Mouse (Mus musculus): Measurements from ENCODE around the gene 2610528J11Rik. TPM values are rescaled to one million over a fixed set of nuclear protein-coding genes. Genes with fewer than 3 reads are reported as not detected.
A peak's percentile ranks its signal among the peaks of the same experiment; 100 is the strongest.
"Not testable (repeated sequence)": the region's sequence is repeated elsewhere in the genome, so short reads cannot be mapped to it uniquely, and the experiment has no call there.

The 2610528J11Rik gene
- polyA plus RNA-seq, 1 experiment = not detected

DNA sequence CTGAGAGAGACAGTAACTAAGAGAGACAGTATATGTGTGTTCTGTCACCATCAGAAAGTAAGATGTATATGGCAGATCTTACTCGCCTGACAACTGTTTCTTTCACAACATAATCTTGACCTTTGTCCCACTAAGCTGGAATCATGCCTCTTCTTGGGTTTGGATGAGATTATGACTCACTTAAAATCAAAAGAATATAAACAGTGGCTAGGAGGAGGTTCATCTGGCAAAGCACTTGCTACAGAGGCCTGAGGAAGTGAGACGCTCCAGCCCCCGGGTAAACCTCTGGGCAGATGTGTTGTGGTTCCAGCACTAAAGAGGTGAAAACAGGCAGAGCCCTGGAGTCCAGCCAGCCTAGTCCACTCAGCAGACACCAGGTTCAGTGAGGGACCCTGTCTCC, 21.2 kb upstream of the 2610528J11Rik start:
- Histone ChIP-seq H3K4me3 (ENCODE audit: insufficient read depth, poor library complexity, severe bottlenecking) (no peak overlapping the region), H3K27me3 (ENCODE audit: control insufficient read depth, insufficient read depth, insufficient read length) (peaks cover 4% of the 10 kb centered on the region), H3ac (ENCODE audit: control insufficient read depth, insufficient read length, low read depth) (no peak overlapping the region), H3K36me3 (ENCODE audit: control insufficient read depth, insufficient read depth) (no peaks in the 10 kb centered on the region), H3K79me3 (ENCODE audit: low read depth) (no peaks in the 10 kb centered on the region), H3K79me2 (ENCODE audit: control insufficient read depth, insufficient read depth) (no peaks in the 10 kb centered on the region)
- TF ChIP-seq CEBPB (IDR thresholded peaks at IDR 0.05; ENCODE audit: low read depth) = peak; percentile 17
- TF ChIP-seq MAX (IDR thresholded peaks at IDR 0.05) = no peak

DNA sequence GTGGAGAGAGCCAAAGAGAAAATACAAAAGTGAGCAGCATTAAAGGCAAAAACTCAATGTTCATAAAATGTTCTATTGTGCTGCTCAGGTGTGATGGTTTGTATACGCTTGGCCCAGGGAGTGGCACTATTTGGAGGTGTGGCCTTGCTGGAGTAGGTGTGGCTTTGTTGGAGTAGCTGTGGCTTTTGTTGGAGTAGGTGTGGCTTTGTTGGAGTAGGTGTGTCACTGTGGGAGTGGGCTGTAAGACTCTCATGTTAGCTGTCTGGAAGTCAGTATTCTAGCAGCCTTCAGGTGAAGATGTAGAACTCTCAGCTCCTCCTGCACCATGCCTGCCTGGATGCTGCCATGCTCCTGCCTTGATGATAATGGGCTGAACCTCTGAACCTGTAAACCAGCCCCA, 19.6 kb upstream of the 2610528J11Rik start:
- not testable (repeated sequence) for H3K36me3 ChIP-seq (ENCODE audit: control insufficient read depth, insufficient read depth); H3K27me3 ChIP-seq (ENCODE audit: control insufficient read depth, insufficient read depth, insufficient read length); H3K79me2 ChIP-seq (ENCODE audit: control insufficient read depth, insufficient read depth); H3K79me3 ChIP-seq (ENCODE audit: low read depth); H3K4me3 ChIP-seq (ENCODE audit: insufficient read depth, poor library complexity, severe bottlenecking); H3ac ChIP-seq (ENCODE audit: control insufficient read depth, insufficient read length, low read depth)

DNA sequence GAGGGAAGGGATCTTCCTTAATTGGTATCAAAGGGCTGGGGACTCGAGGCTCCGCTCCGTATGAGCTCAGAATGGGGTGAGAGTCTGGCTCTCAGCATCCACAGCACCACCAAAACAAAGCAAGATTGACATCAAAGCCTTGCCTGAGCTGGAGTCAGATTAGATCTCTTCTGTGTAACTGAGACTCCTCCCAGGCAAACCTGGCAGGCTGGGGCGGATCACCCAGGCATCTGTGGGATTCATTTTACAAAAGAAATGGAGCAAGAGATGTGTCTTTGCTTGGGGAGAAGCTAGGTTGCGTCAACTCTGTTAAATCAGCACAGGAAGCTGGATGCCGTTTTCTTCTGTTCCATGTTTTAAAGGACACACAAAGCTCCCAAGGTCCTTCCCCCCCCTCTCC, 17.7 kb upstream of the 2610528J11Rik start:
- H3K79me3 ChIP-seq (ENCODE audit: low read depth) = no peaks in the 10 kb centered on the region
- no peak overlapping the region for H3ac ChIP-seq (ENCODE audit: control insufficient read depth, insufficient read length, low read depth)
- H3K4me3 ChIP-seq (ENCODE audit: insufficient read depth, poor library complexity, severe bottlenecking) = no peak overlapping the region
- TF ChIP-seq CEBPB (IDR thresholded peaks at IDR 0.05; ENCODE audit: low read depth) (no peak), CTCF (IDR thresholded peaks at IDR 0.05; ENCODE audit: control insufficient read depth, insufficient read depth, insufficient read length) (no peak), MYOG (IDR thresholded peaks at IDR 0.05; ENCODE audit: control insufficient read depth, extremely low read depth, insufficient read length) (no peak), MAX (IDR thresholded peaks at IDR 0.05) (no peak), FOSL1 (IDR thresholded peaks at IDR 0.05; ENCODE audit: insufficient read depth, low read length, poor library complexity, severe bottlenecking) (no peak), MYOD1 (IDR thresholded peaks at IDR 0.05; ENCODE audit: control insufficient read depth, insufficient read length, low read depth) (no peak), USF1 (IDR thresholded peaks at IDR 0.05; ENCODE audit: low read depth) (no peak)
- H3K79me2 ChIP-seq (ENCODE audit: control insufficient read depth, insufficient read depth) = no peaks in the 10 kb centered on the region
- no peaks in the 10 kb centered on the region for H3K36me3 ChIP-seq (ENCODE audit: control insufficient read depth, insufficient read depth)
- peaks cover 13% of the 10 kb centered on the region for H3K27me3 ChIP-seq (ENCODE audit: control insufficient read depth, insufficient read depth, insufficient read length)

- H3K36me3 ChIP-seq (ENCODE audit: control insufficient read depth, insufficient read depth) = no peaks in the 10 kb centered on the region
- H3K27me3 ChIP-seq (ENCODE audit: control insufficient read depth, insufficient read depth, insufficient read length) = peaks cover 52% of the 10 kb centered on the region
- H3K79me2 ChIP-seq (ENCODE audit: control insufficient read depth, insufficient read depth) = no peaks in the 10 kb centered on the region
- no peak overlapping the region for H3ac ChIP-seq (ENCODE audit: control insufficient read depth, insufficient read length, low read depth)
- TF ChIP-seq MYOD1 (IDR thresholded peaks at IDR 0.05; ENCODE audit: control insufficient read depth, insufficient read length, low read depth) (no peak), CTCF (IDR thresholded peaks at IDR 0.05; ENCODE audit: control insufficient read depth, insufficient read depth, insufficient read length) (no peak), FOSL1 (IDR thresholded peaks at IDR 0.05; ENCODE audit: insufficient read depth, low read length, poor library complexity, severe bottlenecking) (no peak), USF1 (IDR thresholded peaks at IDR 0.05; ENCODE audit: low read depth) (no peak), MYOG (IDR thresholded peaks at IDR 0.05; ENCODE audit: control insufficient read depth, extremely low read depth, insufficient read length) (no peak), CEBPB (IDR thresholded peaks at IDR 0.05; ENCODE audit: low read depth) (no peak), MAX (IDR thresholded peaks at IDR 0.05) (no peak)
- no peaks in the 10 kb centered on the region for H3K79me3 ChIP-seq (ENCODE audit: low read depth)
- no peak overlapping the region for H3K4me3 ChIP-seq (ENCODE audit: insufficient read depth, poor library complexity, severe bottlenecking)
Measured at GRCm38 (mm10) chr4:118516699-118517496, 9.9 kb upstream of the 2610528J11Rik start.

DNA sequence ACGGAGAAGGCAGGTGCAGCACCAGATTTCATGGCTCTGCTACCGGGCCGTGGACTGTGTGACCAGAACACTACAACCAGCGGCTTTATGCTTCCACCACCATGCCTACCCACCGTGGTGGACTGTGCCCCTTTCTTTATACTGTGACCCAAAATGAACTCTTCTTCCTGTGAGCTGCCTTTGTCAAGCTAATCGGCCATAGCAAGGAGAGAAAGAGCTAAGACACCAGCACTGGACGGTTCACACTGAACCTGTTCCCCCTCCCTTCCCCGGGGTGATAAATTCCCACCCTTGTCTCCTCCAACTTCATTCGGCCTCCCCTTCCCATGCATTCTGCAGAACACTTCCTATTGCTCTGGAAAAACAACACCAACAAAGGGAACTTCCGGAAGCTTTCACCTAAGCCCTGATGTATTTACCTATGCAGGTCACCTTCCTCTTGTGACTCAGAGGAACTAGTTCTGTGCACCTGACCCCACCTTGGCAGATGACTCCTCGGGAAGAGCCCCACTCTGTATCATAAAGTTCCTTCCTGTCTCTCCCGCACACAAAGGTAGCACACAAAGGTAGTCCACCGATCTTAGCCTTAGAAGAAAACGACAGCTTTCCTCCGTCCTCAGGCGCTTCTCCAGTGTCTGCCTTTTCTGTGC, 9.2 kb upstream of the 2610528J11Rik start:
- H3K79me3 ChIP-seq (ENCODE audit: low read depth) = no peaks in the 10 kb centered on the region
- H3ac ChIP-seq (ENCODE audit: control insufficient read depth, insufficient read length, low read depth) = no peak overlapping the region
- H3K27me3 ChIP-seq (ENCODE audit: control insufficient read depth, insufficient read depth, insufficient read length) = peaks cover 55% of the 10 kb centered on the region
- H3K79me2 ChIP-seq (ENCODE audit: control insufficient read depth, insufficient read depth) = no peaks in the 10 kb centered on the region
- H3K36me3 ChIP-seq (ENCODE audit: control insufficient read depth, insufficient read depth) = no peaks in the 10 kb centered on the region
- no peak overlapping the region for H3K4me3 ChIP-seq (ENCODE audit: insufficient read depth, poor library complexity, severe bottlenecking)
- TF ChIP-seq MAX (IDR thresholded peaks at IDR 0.05) = no peak
- no peak for TF ChIP-seq USF1 (IDR thresholded peaks at IDR 0.05; ENCODE audit: low read depth)

GRCm38 (mm10) chr4:118518208-118518607, 8.6 kb upstream of the 2610528J11Rik start:
- Histone ChIP-seq H3K79me2 (ENCODE audit: control insufficient read depth, insufficient read depth) (no peaks in the 10 kb centered on the region), H3K36me3 (ENCODE audit: control insufficient read depth, insufficient read depth) (no peaks in the 10 kb centered on the region), H3K4me3 (ENCODE audit: insufficient read depth, poor library complexity, severe bottlenecking) (no peak overlapping the region), H3K79me3 (ENCODE audit: low read depth) (no peaks in the 10 kb centered on the region), H3ac (ENCODE audit: control insufficient read depth, insufficient read length, low read depth) (no peak overlapping the region), H3K27me3 (ENCODE audit: control insufficient read depth, insufficient read depth, insufficient read length) (peaks cover 55% of the 10 kb centered on the region)
- TF ChIP-seq CTCF (IDR thresholded peaks at IDR 0.05; ENCODE audit: control insufficient read depth, insufficient read depth, insufficient read length) (no peak), CEBPB (IDR thresholded peaks at IDR 0.05; ENCODE audit: low read depth) (no peak), MYOG (IDR thresholded peaks at IDR 0.05; ENCODE audit: control insufficient read depth, extremely low read depth, insufficient read length) (no peak)
